Mouse (Mus musculus) E14TG2a.4 (cell line): ENCODE data around the gene Il17re.

Source experiments
- CTCF ChIP-seq: conservative IDR thresholded peaks from 2 replicates; pipeline ENCODE4 v1.5.1; 2014; ENCODE audit warnings: low read length
- NANOG ChIP-seq: IDR thresholded peaks from 2 replicates; pipeline ENCODE4 v1.6.1; 2014; ENCODE audit warnings: borderline replicate concordance, low read length, mixed read lengths
- POU5F1 ChIP-seq: IDR thresholded peaks from 2 replicates; pipeline ENCODE4 v1.6.1; 2014; ENCODE audit warnings: low read length, borderline replicate concordance

GRCm38 (mm10) chr6:113437135-113437534 is 21.1 kb upstream of the Il17re start:
- TF ChIP-seq CTCF (no peak), POU5F1 (no peak), NANOG (no peak)
